Mouse (Mus musculus) ES-E14 (cell line): Measurements from ENCODE around the gene Hoxa6. TPM values are rescaled to one million over a fixed set of nuclear protein-coding genes. Genes with fewer than 3 reads are reported as not detected.

ENCODE experiments used
- DNase-seq: peaks from one replicate; pipeline ENCODE4 v3.0.0-alpha.2; 2013; ENCODE audit warnings: low read depth, low spot score
- H3K27ac ChIP-seq: 2 replicates; pipeline ENCODE4 v1.5.1; 2012; ENCODE audit warnings: low read depth, mild to moderate bottlenecking, low read length, moderate library complexity, mixed read lengths; ENCODE audit not compliant: poor library complexity, insufficient read depth, severe bottlenecking
- H3K36me3 ChIP-seq: 2 replicates; pipeline ENCODE4 v1.6.1; 2012; ENCODE audit warnings: mild to moderate bottlenecking, low read length, moderate library complexity, mixed read lengths; ENCODE audit not compliant: control insufficient read depth, poor library complexity, insufficient read depth, severe bottlenecking
- H3K4me1 ChIP-seq, 2 experiments: fragments of 150-350 bp in 1 of 2; sonication (generic) in 1 of 2; 2 replicates each; pipeline ENCODE4 v1.6.1; 2012; ENCODE audit warnings: low read length in 2 of 2, mild to moderate bottlenecking in 1 of 2, mixed read lengths in 1 of 2; ENCODE audit not compliant: control insufficient read depth in 2 of 2, insufficient read depth in 2 of 2, poor library complexity in 1 of 2
- H3K4me3 ChIP-seq, 2 experiments: fragments of 150-350 bp in 1 of 2; sonication (generic) in 1 of 2; 2 replicates each; pipeline ENCODE4 v1.5.1; 2012; ENCODE audit warnings: low read length in 2 of 2, low read depth in 1 of 2, mild to moderate bottlenecking in 1 of 2, mixed read lengths in 1 of 2; ENCODE audit not compliant: insufficient read depth in 1 of 2, poor library complexity in 1 of 2, severe bottlenecking in 1 of 2
- H3K9ac ChIP-seq: 2 replicates; pipeline ENCODE4 v1.6.1; 2012; ENCODE audit warnings: low read depth, mild to moderate bottlenecking, low read length, mixed read lengths; ENCODE audit not compliant: poor library complexity, insufficient read depth, severe bottlenecking
- H3K9me3 ChIP-seq: fragments of 150-350 bp; sonication (generic); 2 replicates; pipeline ENCODE4 v1.6.1; 2012; ENCODE audit warnings: low read depth, mild to moderate bottlenecking, low read length; ENCODE audit not compliant: control insufficient read depth, insufficient read depth
- CHD2 ChIP-seq: IDR thresholded peaks from 2 replicates; pipeline ENCODE4 v1.6.1; 2014; ENCODE audit warnings: mild to moderate bottlenecking, low read depth, low read length, inconsistent platforms
- HCFC1 ChIP-seq: IDR thresholded peaks from 2 replicates; pipeline ENCODE4 v1.6.1; 2012; ENCODE audit warnings: low read length, inconsistent platforms, borderline replicate concordance; ENCODE audit not compliant: insufficient read depth
- MAFK ChIP-seq: IDR thresholded peaks from 2 replicates; pipeline ENCODE4 v1.6.1; 2014; ENCODE audit warnings: mild to moderate bottlenecking, low read depth, low read length, inconsistent platforms; ENCODE audit not compliant: insufficient read depth
- ZC3H11A ChIP-seq: IDR thresholded peaks from 2 replicates; pipeline ENCODE4 v1.6.1; 2012; ENCODE audit warnings: low read depth, mild to moderate bottlenecking, inconsistent platforms, low read length, borderline replicate concordance
- ZNF384 ChIP-seq: IDR thresholded peaks from 2 replicates; pipeline ENCODE4 v1.6.1; 2012; ENCODE audit warnings: low read depth, low read length, inconsistent platforms
- in situ Hi-C, 2 experiments: fragments of 600-800 bp; cut with MboI; formaldehyde crosslinking; loops; one replicate each; pipeline ENCODE4 v1.15.1; 2025; ENCODE audit warnings: low sequenced_read_pairs in 2 of 2, inconsistent platforms in 1 of 2; ENCODE audit not compliant: unreplicated experiment in 2 of 2
- total RNA-seq: library from RNA; depleted of rRNA; stranded (reverse); fragments of 300-350 nt; gene quantifications from 2 replicates; pipeline ENCODE4 v1.2.3, GENCODE M21; 2012

Gene Hoxa6
- total RNA-seq, 1 experiment, result not detected

- Histone ChIP-seq H3K9ac (no peak overlapping the region), H3K4me1 (no peaks in the 10 kb centered on the region; a peak in 1 of 4 replicates), H3K4me3 (no peak overlapping the region), H3K9me3 (no peaks in the 10 kb centered on the region), H3K36me3 (no peaks in the 10 kb centered on the region), H3K27ac (no peak overlapping the region)
- TF ChIP-seq HCFC1 (no peak), ZC3H11A (no peak), CHD2 (no peak), MAFK (no peak), ZNF384 (no peak)
- DNase-seq, result no peak
- in situ Hi-C loops, result no loop called here
These were observed 23.9 kb downstream of the Hoxa6 start for GRCm38 (mm10) chr6:52184668-52185067.

GRCm38 (mm10) chr6:52183311-52184080 is 25.0 kb downstream of the Hoxa6 start:
- Histone ChIP-seq H3K36me3 (no peaks in the 10 kb centered on the region), H3K9me3 (no peaks in the 10 kb centered on the region), H3K4me1 (no peaks in the 10 kb centered on the region; a peak in 1 of 4 replicates), H3K27ac (no peak overlapping the region), H3K4me3 (no peak overlapping the region), H3K9ac (no peak overlapping the region)
- in situ Hi-C loops, result no loop called here
- DNase-seq, result no peak
- TF ChIP-seq CHD2 (no peak), ZNF384 (no peak), ZC3H11A (no peak), HCFC1 (no peak), MAFK (no peak)

DNA sequence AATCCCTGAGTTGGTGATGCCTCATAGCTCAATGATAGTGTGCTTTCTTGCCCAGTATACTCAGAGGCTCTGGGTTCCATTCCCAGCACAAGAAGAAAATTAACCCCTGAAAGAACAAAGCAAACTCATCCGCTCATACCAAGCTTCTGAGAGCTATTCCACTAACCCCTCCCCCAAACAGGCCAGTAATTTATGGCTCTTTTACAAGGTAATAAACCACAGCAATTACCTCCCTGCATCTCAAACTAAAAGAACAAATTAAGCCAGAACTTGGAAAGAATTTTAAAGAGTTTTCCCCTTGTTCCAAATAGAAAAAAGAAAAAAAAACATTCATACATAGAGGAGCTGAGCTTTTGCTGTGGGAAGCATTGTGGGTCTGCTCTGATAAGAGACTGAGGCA is 25.7 kb downstream of the Hoxa6 start:
- Histone ChIP-seq H3K36me3 (no peaks in the 10 kb centered on the region), H3K9ac (no peak overlapping the region), H3K4me1 (no peaks in the 10 kb centered on the region; a peak in 1 of 4 replicates), H3K27ac (no peak overlapping the region), H3K4me3 (no peak overlapping the region), H3K9me3 (no peaks in the 10 kb centered on the region)
- no peak for DNase-seq
- in situ Hi-C loops, result no loop called here
- no peak for TF ChIP-seq CHD2
- TF ChIP-seq HCFC1, result no peak
- TF ChIP-seq ZNF384, result no peak
- TF ChIP-seq MAFK, result no peak
- TF ChIP-seq ZC3H11A, result no peak

- in situ Hi-C loops, result no loop called here
- Histone ChIP-seq H3K4me1 (no peaks in the 10 kb centered on the region; a peak in 2 of 4 replicates), H3K4me3 (no peak overlapping the region), H3K36me3 (no peaks in the 10 kb centered on the region), H3K27ac (no peak overlapping the region), H3K9me3 (no peaks in the 10 kb centered on the region), H3K9ac (no peak overlapping the region)
- TF ChIP-seq HCFC1 (no peak), CHD2 (no peak), ZC3H11A (no peak), ZNF384 (no peak), MAFK (no peak)
- no peak for DNase-seq
These were observed 26.5 kb downstream of the Hoxa6 start for GRCm38 (mm10) chr6:52182030-52182429.
